Mouse (Mus musculus) G1E (cell line): Measurements from ENCODE around the gene Lmo3. TPM values are rescaled to one million over a fixed set of nuclear protein-coding genes. Genes with fewer than 3 reads are reported as not detected.

Source experiments
- ATAC-seq: 2 replicates; pipeline ENCODE4 v1.8.0; 2016; ENCODE audit warnings: mild to moderate bottlenecking; ENCODE audit not compliant: insufficient number of reproducible peaks, poor library complexity, low FRiP score, severe bottlenecking; ENCODE audit errors: extremely low read depth
- DNase-seq: peaks from one replicate; pipeline ENCODE4 v3.0.0; 2012; ENCODE audit warnings: low spot score
- H3K27me3 ChIP-seq: 2 replicates; pipeline ENCODE4 v1.6.1; 2012; ENCODE audit warnings: mild to moderate bottlenecking, low read length, inconsistent platforms; ENCODE audit not compliant: insufficient read depth
- H3K36me3 ChIP-seq: replicated peaks from 2 replicates; pipeline ENCODE3; 2012; ENCODE audit warnings: mild to moderate bottlenecking, inconsistent platforms
- H3K4me1 ChIP-seq: 2 replicates; pipeline ENCODE4 v1.6.1; 2012; ENCODE audit warnings: low read depth, low read length, inconsistent platforms, mixed read lengths; ENCODE audit not compliant: insufficient read depth
- H3K4me3 ChIP-seq: 2 replicates; pipeline ENCODE4 v1.5.1; 2012; ENCODE audit warnings: low read depth, mild to moderate bottlenecking, inconsistent platforms, low read length, moderate library complexity, mixed read lengths
- H3K9me3 ChIP-seq: replicated peaks from 2 replicates; pipeline ENCODE4 v1.6.1; 2012; ENCODE audit warnings: inconsistent platforms
- CTCF ChIP-seq: IDR thresholded peaks from 2 replicates; pipeline ENCODE4 v1.5.1; 2012; ENCODE audit warnings: low read depth, low read length, inconsistent platforms, mixed read lengths
- GATA1 ChIP-seq: IDR thresholded peaks from 2 replicates; pipeline ENCODE4 v1.6.1; 2012; ENCODE audit warnings: borderline replicate concordance, low read length, inconsistent platforms, mixed read lengths
- GATA2 ChIP-seq: IDR thresholded peaks from 2 replicates; pipeline ENCODE4 v1.6.1; 2012; ENCODE audit warnings: low read depth, low read length, inconsistent platforms, borderline replicate concordance
- POLR2AphosphoS5 ChIP-seq: IDR thresholded peaks from 2 replicates; pipeline ENCODE4 v1.6.1; 2012; ENCODE audit warnings: low read depth, low read length, inconsistent platforms; ENCODE audit not compliant: insufficient replicate concordance
- TAL1 ChIP-seq: conservative IDR thresholded peaks from 2 replicates; pipeline ENCODE4 v1.6.1; 2012; ENCODE audit warnings: low read depth, low read length, inconsistent platforms, mixed read lengths
- polyA plus RNA-seq: library from polyadenylated mRNA; stranded (reverse); fragments of >175 nt; gene quantifications from 2 replicates; pipeline ENCODE4 v1.2.3, GENCODE M21; 2012
- total RNA-seq, 2 experiments: library from RNA; stranded (forward) in 1 of 2; stranded (reverse) in 1 of 2; fragments of 200-1000 nt in 1 of 2; fragments of >200 nt in 1 of 2; fragmentation: Nextera tagmentation in 1 of 2; gene quantifications; 2 replicates each; pipeline ENCODE4 v1.2.3; 2014 to 2017

The Lmo3 gene
- total and polyA plus RNA-seq, 3 experiments = 0.44 TPM; not detected in 2

DNA sequence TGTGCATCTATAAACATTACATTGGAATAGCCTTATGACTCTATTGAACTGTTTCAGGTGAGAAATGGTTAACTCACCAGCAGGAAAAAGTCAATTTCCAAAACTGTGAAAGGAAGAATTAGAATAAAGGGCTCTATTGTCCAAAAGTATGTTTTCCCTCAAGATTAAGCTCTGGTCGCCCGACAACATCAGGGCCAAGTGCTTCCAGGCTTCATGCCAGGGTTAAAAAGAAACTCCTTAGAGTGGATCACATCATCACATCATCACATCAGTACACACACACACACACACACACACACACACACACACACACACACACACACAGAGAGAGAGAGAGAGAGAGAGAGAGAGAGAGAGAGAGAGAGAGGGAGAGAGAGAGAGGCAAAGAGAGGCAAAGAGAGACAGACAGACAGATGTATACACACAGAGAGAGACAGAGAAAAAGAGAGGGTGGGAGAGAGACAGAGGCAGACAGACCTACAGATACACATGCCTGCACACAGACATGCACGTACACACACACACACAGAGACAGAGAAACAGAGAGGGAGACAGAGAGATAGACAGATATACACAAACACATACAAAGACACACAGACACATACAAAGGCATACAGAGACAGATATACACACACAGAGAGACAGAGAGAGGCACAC is 255.9 kb downstream of the Lmo3 start:
- Histone ChIP-seq H3K9me3 (peaks cover 25% of the 10 kb centered on the region), H3K36me3 (no peaks in the 10 kb centered on the region), H3K27me3 (no peaks in the 10 kb centered on the region), H3K4me3 (no peak overlapping the region), H3K4me1 (no peaks in the 10 kb centered on the region)
- DNase-seq (no peak), ATAC-seq (no peak)
- TF ChIP-seq TAL1 (no peak), CTCF (no peak), GATA2 (no peak)

DNA sequence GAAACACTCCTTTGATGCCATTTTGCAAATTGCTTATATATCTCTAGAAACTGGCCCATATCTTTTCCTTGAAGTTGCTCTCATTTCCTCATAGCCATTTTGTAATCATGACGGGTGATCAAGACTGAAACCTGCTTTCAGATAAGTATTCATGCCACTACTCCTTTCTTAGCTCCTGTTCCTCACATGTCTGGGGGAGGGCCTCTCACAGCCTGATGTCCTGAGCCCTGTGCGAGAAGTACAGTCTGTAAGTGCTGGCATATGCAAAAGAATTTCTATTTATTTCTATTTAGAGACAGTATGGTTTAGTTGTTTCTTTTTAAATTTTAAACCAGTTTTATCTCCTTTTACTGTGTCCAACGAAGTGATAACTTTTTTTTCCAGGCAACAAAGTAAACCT is 256.6 kb downstream of the Lmo3 start:
- ATAC-seq (no peak), DNase-seq (no peak)
- H3K27me3 ChIP-seq = no peaks in the 10 kb centered on the region
- H3K36me3 ChIP-seq = no peaks in the 10 kb centered on the region
- H3K4me3 ChIP-seq = no peak overlapping the region
- no peaks in the 10 kb centered on the region for H3K4me1 ChIP-seq
- no peak for TF ChIP-seq GATA2
- no peak for TF ChIP-seq GATA1
- H3K9me3 ChIP-seq = peaks cover 27% of the 10 kb centered on the region

GRCm38 (mm10) chr6:138323325-138323724 is 258.4 kb downstream of the Lmo3 start:
- no peaks in the 10 kb centered on the region for H3K27me3 ChIP-seq
- H3K9me3 ChIP-seq = peaks cover 19% of the 10 kb centered on the region
- no peak for DNase-seq
- ATAC-seq = no peak
- no peak overlapping the region for H3K4me3 ChIP-seq
- TF ChIP-seq GATA2 (no peak), TAL1 (no peak), GATA1 (no peak), CTCF (no peak), POLR2AphosphoS5 (no peak)
- no peaks in the 10 kb centered on the region for H3K36me3 ChIP-seq
- no peaks in the 10 kb centered on the region for H3K4me1 ChIP-seq

- Histone ChIP-seq H3K36me3 (no peaks in the 10 kb centered on the region), H3K4me3 (no peak overlapping the region), H3K9me3 (peaks cover 27% of the 10 kb centered on the region), H3K4me1 (no peaks in the 10 kb centered on the region), H3K27me3 (no peaks in the 10 kb centered on the region)
- ATAC-seq = no peak
- TF ChIP-seq GATA1 = no peak
- no peak for TF ChIP-seq GATA2
- TF ChIP-seq POLR2AphosphoS5 = no peak
- TF ChIP-seq TAL1 = no peak
- no peak for TF ChIP-seq CTCF
- no peak for DNase-seq
Observed at GRCm38 (mm10) chr6:138320190-138320737, 261.5 kb downstream of the Lmo3 start.

Other genes with a start within 250 kb of the Lmo3 start
- gene Igbp1b, start 76.6 kb upstream of the Lmo3 start, total RNA-seq (2014; fragmentation: Nextera tagmentation) = not detected in 2 replicates
- gene Igbp1b, start 76.6 kb upstream of the Lmo3 start, total RNA-seq (2017) = not detected in 2 replicates
- gene Igbp1b, start 76.6 kb upstream of the Lmo3 start, polyA plus RNA-seq = not detected in 2 replicates